Mouse (Mus musculus): ENCODE measurements around the gene Gstt3. TPM values are rescaled to one million over a fixed set of nuclear protein-coding genes. Genes with fewer than 3 reads are reported as not detected.

Gene Gstt3
- polyA plus RNA-seq (2015; fragmentation: Nextera tagmentation; extraction: Ambion mirVana), result 0.45 and 0.52 TPM in 2 replicates

- H3K27me3 ChIP-seq, result peaks cover 60% of the 10 kb centered on the region
Observed at GRCm38 (mm10) chr10:75780769-75781578, at the start of gene Gstt3, which contains the start of gene Gm20441. Gene Gstt3 (minus strand): TSS chr10:75781414. Gene Gm20441 (minus strand): TSS chr10:75780954.

GRCm38 (mm10) chr10:75830275-75830670 is 49.1 kb upstream of the Gstt3 start:
- 88% methylated on average over 2 of the region's 2 CpGs for WGBS
- Histone ChIP-seq H3K27ac (no peak overlapping the region), H3K4me1 (peaks cover 22% of the 10 kb centered on the region), H3K4me3 (no peak overlapping the region), H3K36me3 (ENCODE audit: poor library complexity, severe bottlenecking) (no peaks in the 10 kb centered on the region), H3K27me3 (peaks cover 30% of the 10 kb centered on the region), H3K4me2 (no peak overlapping the region), H3K9ac (no peak overlapping the region), H3K9me3 (replicated peaks) (no peaks in the 10 kb centered on the region)
- ATAC-seq, result no peak

More at GRCm38 (mm10) chr10:75780769-75781578, at the start of gene Gstt3, which contains the start of gene Gm20441:
- 1% methylated on average over 28 of the region's 28 CpGs for WGBS
- ATAC-seq, result peak; percentile 38; the same call in 1 of the 2 replicates
- H3K9ac ChIP-seq, result peak within 1 kb of the TSS; percentile 60
- peak within 1 kb of the TSS; percentile 36 for H3K4me3 ChIP-seq
- H3K9me3 ChIP-seq (replicated peaks), result no peaks in the 10 kb centered on the region
- no peaks in the 10 kb centered on the region for H3K36me3 ChIP-seq (ENCODE audit: poor library complexity, severe bottlenecking)
- H3K27ac ChIP-seq, result no peak within 1 kb of the TSS
- peak within 1 kb of the TSS; percentile 75 for H3K4me2 ChIP-seq
- peaks cover 12% of the 10 kb centered on the region for H3K4me1 ChIP-seq

GRCm38 (mm10) chr10:75829529-75830274 is 48.5 kb upstream of the Gstt3 start:
- H3K27ac ChIP-seq, result no peak overlapping the region
- no peak for ATAC-seq
- H3K9ac ChIP-seq, result no peak overlapping the region
- H3K4me3 ChIP-seq, result no peak overlapping the region
- peaks cover 26% of the 10 kb centered on the region for H3K27me3 ChIP-seq
- no peak overlapping the region for H3K4me2 ChIP-seq
- H3K4me1 ChIP-seq, result peaks cover 17% of the 10 kb centered on the region; the same call in 1 of the 2 replicates
- H3K9me3 ChIP-seq (replicated peaks), result no peaks in the 10 kb centered on the region
- no peaks in the 10 kb centered on the region for H3K36me3 ChIP-seq (ENCODE audit: poor library complexity, severe bottlenecking)
- WGBS, result 85% methylated on average over 2 of the region's 2 CpGs

- ATAC-seq, result no peak; the same call in 1 of the 2 replicates
- H3K4me3 ChIP-seq, result no peak overlapping the region
- peaks cover 14% of the 10 kb centered on the region for H3K27me3 ChIP-seq
Observed at GRCm38 (mm10) chr10:75828500-75828931, 47.3 kb upstream of the Gstt3 start.

GRCm38 (mm10) chr10:75827668-75828360 is 46.6 kb upstream of the Gstt3 start:
- Histone ChIP-seq H3K27me3 (peaks cover 7% of the 10 kb centered on the region), H3K4me3 (no peak overlapping the region)
- no peak for ATAC-seq

More at GRCm38 (mm10) chr10:75828500-75828931, 47.3 kb upstream of the Gstt3 start:
- no peak overlapping the region for H3K27ac ChIP-seq
- H3K9me3 ChIP-seq (replicated peaks), result no peaks in the 10 kb centered on the region
- H3K4me2 ChIP-seq, result no peak overlapping the region
- no peaks in the 10 kb centered on the region for H3K36me3 ChIP-seq (ENCODE audit: poor library complexity, severe bottlenecking)
- H3K9ac ChIP-seq, result no peak overlapping the region
- H3K4me1 ChIP-seq, result 0 out of 2 replicates have a peak, but pooled peaks cover 6% of the 10 kb centered on the region

GRCm38 (mm10) chr10:75824530-75824929 is 43.3 kb upstream of the Gstt3 start:
- no peak for ATAC-seq
- no peak overlapping the region for H3K9ac ChIP-seq
- 0 out of 2 replicates have a peak, but pooled peaks cover 2% of the 10 kb centered on the region for H3K27me3 ChIP-seq
- H3K9me3 ChIP-seq (replicated peaks), result no peaks in the 10 kb centered on the region
- no peak overlapping the region for H3K4me3 ChIP-seq
- no peaks in the 10 kb centered on the region for H3K36me3 ChIP-seq (ENCODE audit: poor library complexity, severe bottlenecking)
- no peak overlapping the region for H3K27ac ChIP-seq
- 93% methylated on average over 4 of the region's 4 CpGs for WGBS
- H3K4me2 ChIP-seq, result no peak overlapping the region
- 0 out of 2 replicates have a peak, but pooled peaks cover 4% of the 10 kb centered on the region for H3K4me1 ChIP-seq

More at GRCm38 (mm10) chr10:75827668-75828360, 46.6 kb upstream of the Gstt3 start:
- 94% methylated on average over 4 of the region's 4 CpGs for WGBS
- Histone ChIP-seq H3K9me3 (replicated peaks) (no peaks in the 10 kb centered on the region), H3K27ac (no peak overlapping the region), H3K4me1 (0 out of 2 replicates have a peak, but pooled peaks cover 4% of the 10 kb centered on the region), H3K36me3 (ENCODE audit: poor library complexity, severe bottlenecking) (no peaks in the 10 kb centered on the region), H3K9ac (no peak overlapping the region), H3K4me2 (no peak overlapping the region)

- Histone ChIP-seq H3K27me3 (0 out of 2 replicates have a peak, but pooled peaks cover 2% of the 10 kb centered on the region), H3K27ac (no peak overlapping the region), H3K4me3 (no peak overlapping the region), H3K36me3 (ENCODE audit: poor library complexity, severe bottlenecking) (no peaks in the 10 kb centered on the region), H3K9ac (no peak overlapping the region), H3K9me3 (replicated peaks) (no peaks in the 10 kb centered on the region), H3K4me2 (no peak overlapping the region), H3K4me1 (0 out of 2 replicates have a peak, but pooled peaks cover 4% of the 10 kb centered on the region)
- no peak for ATAC-seq
- 91% methylated on average over 1 of the region's 1 CpGs for WGBS
Observed at GRCm38 (mm10) chr10:75823782-75824181, 42.6 kb upstream of the Gstt3 start.

GRCm38 (mm10) chr10:75822443-75822842 is 41.2 kb upstream of the Gstt3 start, which contains the start of gene Gstt4:
Gene Gstt4 (minus strand): TSS chr10:75822543.
- Histone ChIP-seq H3K4me3 (no peak within 1 kb of the TSS), H3K9me3 (replicated peaks) (no peaks in the 10 kb centered on the region), H3K27ac (no peak within 1 kb of the TSS), H3K27me3 (0 out of 2 replicates have a peak, but pooled peaks cover 2% of the 10 kb centered on the region), H3K36me3 (ENCODE audit: poor library complexity, severe bottlenecking) (no peaks in the 10 kb centered on the region), H3K4me2 (no peak within 1 kb of the TSS), H3K9ac (no peak within 1 kb of the TSS), H3K4me1 (0 out of 2 replicates have a peak, but pooled peaks cover under 1% of the 10 kb centered on the region)
- WGBS, result 94% methylated on average over 2 of the region's 2 CpGs
- ATAC-seq, result no peak

GRCm38 (mm10) chr10:75819882-75820281 is 38.7 kb upstream of the Gstt3 start:
- no peak overlapping the region for H3K27ac ChIP-seq
- no peaks in the 10 kb centered on the region for H3K9me3 ChIP-seq (replicated peaks)
- ATAC-seq, result no peak
- no peak overlapping the region for H3K4me2 ChIP-seq
- H3K4me3 ChIP-seq, result no peak overlapping the region
- no peaks in the 10 kb centered on the region for H3K36me3 ChIP-seq (ENCODE audit: poor library complexity, severe bottlenecking)
- no peaks in the 10 kb centered on the region for H3K4me1 ChIP-seq
- H3K9ac ChIP-seq, result no peak overlapping the region
- 87% methylated on average over 5 of the region's 5 CpGs for WGBS
- H3K27me3 ChIP-seq, result 0 out of 2 replicates have a peak, but pooled peaks cover 2% of the 10 kb centered on the region

GRCm38 (mm10) chr10:75818641-75819040 is 37.4 kb upstream of the Gstt3 start:
- ATAC-seq, result no peak
- Histone ChIP-seq H3K9ac (no peak overlapping the region), H3K27ac (no peak overlapping the region), H3K4me3 (no peak overlapping the region), H3K27me3 (0 out of 2 replicates have a peak, but pooled peaks cover 2% of the 10 kb centered on the region), H3K9me3 (replicated peaks) (no peaks in the 10 kb centered on the region), H3K36me3 (ENCODE audit: poor library complexity, severe bottlenecking) (no peaks in the 10 kb centered on the region), H3K4me1 (no peaks in the 10 kb centered on the region), H3K4me2 (no peak overlapping the region)
- 64% methylated on average over 10 of the region's 10 CpGs for WGBS

GRCm38 (mm10) chr10:75804217-75804616 is 23.0 kb upstream of the Gstt3 start:
- 75% methylated on average over 2 of the region's 2 CpGs for WGBS
- Histone ChIP-seq H3K4me1 (no peaks in the 10 kb centered on the region), H3K27ac (no peak overlapping the region), H3K9ac (no peak overlapping the region), H3K27me3 (no peaks in the 10 kb centered on the region), H3K4me3 (no peak overlapping the region), H3K4me2 (no peak overlapping the region), H3K36me3 (ENCODE audit: poor library complexity, severe bottlenecking) (no peaks in the 10 kb centered on the region), H3K9me3 (replicated peaks) (no peaks in the 10 kb centered on the region)
- no peak for ATAC-seq

All from forebrain, embryonic 13.5 days (tissue).